In the genomic region with DNA sequence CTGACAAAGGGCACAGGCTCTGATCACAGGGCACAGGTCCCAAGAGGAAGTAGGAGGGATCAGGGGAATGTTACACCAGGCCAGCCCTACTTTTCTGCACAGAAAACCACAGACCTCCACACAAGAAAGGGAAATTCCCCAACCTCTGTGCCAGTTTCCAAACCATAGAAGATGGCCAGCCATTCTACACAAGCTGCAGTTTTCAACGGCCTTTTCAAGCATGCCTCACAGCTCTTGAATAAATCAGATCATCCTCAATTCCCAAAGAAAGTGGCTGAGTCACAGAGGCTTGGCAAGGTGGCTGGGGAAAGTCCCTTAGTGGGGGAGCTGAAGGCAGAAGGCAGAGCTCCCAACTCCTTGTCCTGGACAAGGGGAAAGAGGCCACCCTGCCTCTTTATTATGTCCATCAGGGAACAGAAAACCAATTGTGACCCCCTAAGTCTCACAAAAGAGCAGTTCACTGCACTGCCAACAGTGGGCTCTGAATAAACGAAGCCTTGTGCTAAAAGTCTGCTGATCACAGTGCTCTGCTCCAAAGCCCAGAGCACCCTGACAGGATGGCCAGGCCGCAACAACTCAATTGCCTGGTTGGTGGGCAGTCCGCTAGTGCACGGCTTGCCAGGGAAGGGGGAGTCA, we compare ENCODE assay signal across 8 mouse cellular contexts.
DNase-seq lines count a peak whose midpoint lies in the region; ATAC-seq lines count a peak whose summit lies in the region.

No protein-coding gene starts in this region.

- H3K36me3 ChIP-seq in embryonic facial prominence, embryonic 15.5 days, result no peaks in the 10 kb centered on the region
- H3K36me3 ChIP-seq in hindbrain, embryonic 15.5 days, result no peaks in the 10 kb centered on the region
- H3K36me3 ChIP-seq in intestine, embryonic 15.5 days, result no peaks in the 10 kb centered on the region

- no peaks in the 10 kb centered on the region for H3K9me3 ChIP-seq in embryonic facial prominence, embryonic 15.5 days (replicated peaks)
- H3K9me3 ChIP-seq in hindbrain, embryonic 15.5 days, result no peaks in the 10 kb centered on the region
- H3K9me3 ChIP-seq in intestine, embryonic 15.5 days, result no peaks in the 10 kb centered on the region

- peak; percentile 78 for DNase-seq in 3134 (ENCODE audit: extremely low read depth, insufficient read length, low spot score)
- peak; percentile 99 for DNase-seq in Muller cell, postnatal 12 days (ENCODE audit: inconsistent ontology term)
- DNase-seq in spleen, postnatal 10 days (ENCODE audit: low spot score in 2 of 2), result no peak
- DNase-seq in spleen, adult 18-20 months, result no peak

- WGBS in embryonic facial prominence, embryonic 15.5 days, result 60% methylated on average over 5 of the region's 5 CpGs
- 37% methylated on average over 5 of the region's 5 CpGs for WGBS in hindbrain, embryonic 15.5 days
- WGBS in intestine, embryonic 15.5 days, result 74% methylated on average over 5 of the region's 5 CpGs

- no peak overlapping the region for H3K4me3 ChIP-seq in embryonic facial prominence, embryonic 15.5 days (replicated peaks)
- no peak overlapping the region for H3K4me3 ChIP-seq in hindbrain, embryonic 15.5 days
- H3K4me3 ChIP-seq in intestine, embryonic 15.5 days (replicated peaks), result no peak overlapping the region

- no peak overlapping the region for H3K4me2 ChIP-seq in embryonic facial prominence, embryonic 15.5 days (replicated peaks)
- no peak overlapping the region for H3K4me2 ChIP-seq in hindbrain, embryonic 15.5 days
- H3K4me2 ChIP-seq in intestine, embryonic 15.5 days (replicated peaks), result no peak overlapping the region

- peak overlapping the region; percentile 55; the same call in 1 of the 2 replicates for H3K27ac ChIP-seq in embryonic facial prominence, embryonic 15.5 days (replicated peaks)
- H3K27ac ChIP-seq in hindbrain, embryonic 15.5 days (replicated peaks), result peak overlapping the region; percentile 50
- no peak overlapping the region for H3K27ac ChIP-seq in intestine, embryonic 15.5 days

- H3K4me1 ChIP-seq in embryonic facial prominence, embryonic 15.5 days, result peaks cover 16% of the 10 kb centered on the region
- H3K4me1 ChIP-seq in hindbrain, embryonic 15.5 days (replicated peaks), result peaks cover 5% of the 10 kb centered on the region; the same call in 1 of the 2 replicates
- no peaks in the 10 kb centered on the region for H3K4me1 ChIP-seq in intestine, embryonic 15.5 days (replicated peaks)

- H3K27me3 ChIP-seq in embryonic facial prominence, embryonic 15.5 days, result no peaks in the 10 kb centered on the region
- H3K27me3 ChIP-seq in hindbrain, embryonic 15.5 days, result no peaks in the 10 kb centered on the region
- H3K27me3 ChIP-seq in intestine, embryonic 15.5 days (replicated peaks), result no peaks in the 10 kb centered on the region

- no peak overlapping the region for H3K9ac ChIP-seq in embryonic facial prominence, embryonic 15.5 days
- H3K9ac ChIP-seq in hindbrain, embryonic 15.5 days, result no peak overlapping the region
- H3K9ac ChIP-seq in intestine, embryonic 15.5 days, result no peak overlapping the region

- ATAC-seq in embryonic facial prominence, embryonic 15.5 days (ENCODE audit: insufficient number of reproducible peaks, low FRiP score, low TSS enrichment, low read depth), result peak; percentile 65; the same call in 1 of the 2 replicates
- ATAC-seq in hindbrain, embryonic 15.5 days (ENCODE audit: low FRiP score, low read depth), result peak; percentile 90
- peak; percentile 96 for ATAC-seq in megakaryocyte progenitor cell, adult 5-6 weeks (replicated peaks; ENCODE audit: poor library complexity)
- no peak; the same call in 1 of the 2 replicates for ATAC-seq in intestine, embryonic 15.5 days

Comparison
In these comparisons a context has a peak if more than half of its experiments do, and no peak if none do; other contexts are left out.
1. DNase-seq: peak in 3134 (single experiment) and Muller cell, postnatal 12 days (single experiment); none in spleen, postnatal 10 days (0 of 2) and spleen, adult 18-20 months (0 of 2).